Mouse (Mus musculus) lung, postnatal 0 days (tissue): Measurements from ENCODE around the gene Polr3gl.

Source experiments
- CTCF ChIP-seq: IDR thresholded peaks from 2 replicates; pipeline ENCODE4 v1.5.1; 2016; ENCODE audit warnings: antibody characterized with exemption, mild to moderate bottlenecking
- EP300 ChIP-seq: IDR thresholded peaks from 2 replicates; pipeline ENCODE4 v1.6.1; 2016; ENCODE audit warnings: antibody characterized with exemption, mild to moderate bottlenecking, control low read depth

- TF ChIP-seq CTCF (peak; percentile 76), EP300 (no peak)
These were observed 45.2 kb upstream of the Polr3gl start for GRCm38 (mm10) chr3:96639219-96639618.
